Mouse (Mus musculus) intestine, postnatal 0 days (tissue): ENCODE results near the gene Rimbp2. TPM values are rescaled to one million over a fixed set of nuclear protein-coding genes. Genes with fewer than 3 reads are reported as not detected.

Source experiments
- ATAC-seq: fragments of 200-750 bp; cut with Nextera tagmentation; 2 replicates; pipeline ENCODE4 v1.8.0; 2017; ENCODE audit warnings: mild to moderate bottlenecking, moderate TSS enrichment, moderate library complexity
- H3K27ac ChIP-seq: fragments of 300-500 bp; sonication (generic); 2 replicates; pipeline ENCODE4 v1.5.1; 2014; ENCODE audit warnings: mild to moderate bottlenecking, low read depth, low read length, moderate library complexity
- H3K27me3 ChIP-seq: fragments of 300-500 bp; sonication (generic); replicated peaks from 2 replicates; pipeline ENCODE4 v1.6.1; 2014; ENCODE audit warnings: low read length, mixed read lengths; ENCODE audit not compliant: control insufficient read depth, insufficient read depth
- H3K36me3 ChIP-seq: fragments of 300-500 bp; sonication (generic); 2 replicates; pipeline ENCODE4 v1.6.1; 2014; ENCODE audit warnings: mild to moderate bottlenecking, moderate library complexity; ENCODE audit not compliant: control insufficient read depth, insufficient read depth
- H3K4me1 ChIP-seq: fragments of 300-500 bp; sonication (generic); replicated peaks from 2 replicates; pipeline ENCODE4 v1.6.1; 2014; ENCODE audit warnings: antibody characterized with exemption, low read length, mixed read lengths; ENCODE audit not compliant: control insufficient read depth, insufficient read depth
- H3K4me2 ChIP-seq: fragments of 300-500 bp; sonication (generic); replicated peaks from 2 replicates; pipeline ENCODE4 v1.6.1; 2014; ENCODE audit warnings: low read depth, mild to moderate bottlenecking, moderate library complexity
- H3K4me3 ChIP-seq: fragments of 300-500 bp; sonication (generic); 2 replicates; pipeline ENCODE4 v1.5.1; 2014; ENCODE audit warnings: low read depth, low read length
- H3K9ac ChIP-seq: fragments of 300-500 bp; sonication (generic); 2 replicates; pipeline ENCODE4 v1.6.1; 2014; ENCODE audit warnings: mild to moderate bottlenecking, low read depth, low read length
- H3K9me3 ChIP-seq: fragments of 300-500 bp; sonication (generic); 2 replicates; pipeline ENCODE4 v1.6.1; 2016; ENCODE audit warnings: mixed run types; ENCODE audit not compliant: control insufficient read depth
- CTCF ChIP-seq: sonication (generic); IDR thresholded peaks from 2 replicates; pipeline ENCODE4 v1.5.1; 2016; ENCODE audit warnings: low read depth, mild to moderate bottlenecking, control low read depth, antibody characterized with exemption, moderate library complexity
- WGBS: fragments of 180-500 bp; shearing (Covaris S2); extraction: QIAGEN DNeasy Blood & Tissue Kit; methylation state at CpG from one replicate; pipeline ENCODE4 v1.1.7; 2014; 5-methylcytosine and 5-hydroxymethylcytosine counted together
- polyA plus RNA-seq: library from polyadenylated mRNA; unstranded; fragments of >200 nt; fragmentation: Nextera tagmentation; extraction: Ambion mirVana; gene quantifications from 2 replicates; pipeline ENCODE4 v1.2.1, GENCODE M21; 2015

Rimbp2 gene
- polyA plus RNA-seq, 1 experiment from 2014 or later: 0.13 TPM

- H3K27ac ChIP-seq: no peak overlapping the region
- H3K9ac ChIP-seq: no peak overlapping the region
- TF ChIP-seq CTCF: peak; percentile 67
- no peaks in the 10 kb centered on the region for H3K4me1 ChIP-seq
- no peak overlapping the region for H3K4me3 ChIP-seq
- H3K9me3 ChIP-seq: no peaks in the 10 kb centered on the region
- no peaks in the 10 kb centered on the region for H3K36me3 ChIP-seq
- no peaks in the 10 kb centered on the region for H3K27me3 ChIP-seq
- ATAC-seq: no peak
- H3K4me2 ChIP-seq: no peak overlapping the region
- 70% methylated on average over 5 of the region's 5 CpGs for WGBS
These were observed 6.2 kb downstream of the Rimbp2 start for GRCm38 (mm10) chr5:128947093-128947492.

GRCm38 (mm10) chr5:128940436-128940835 lies 12.8 kb downstream of the Rimbp2 start:
- H3K9me3 ChIP-seq: no peaks in the 10 kb centered on the region
- TF ChIP-seq CTCF: no peak
- ATAC-seq: no peak
- no peak overlapping the region for H3K9ac ChIP-seq
- no peaks in the 10 kb centered on the region for H3K36me3 ChIP-seq
- WGBS: 76% methylated on average over 10 of the region's 10 CpGs
- no peak overlapping the region for H3K27ac ChIP-seq
- no peak overlapping the region for H3K4me2 ChIP-seq
- no peaks in the 10 kb centered on the region for H3K4me1 ChIP-seq
- H3K4me3 ChIP-seq: no peak overlapping the region
- no peaks in the 10 kb centered on the region for H3K27me3 ChIP-seq

- H3K9ac ChIP-seq: no peak overlapping the region
- no peak for ATAC-seq
- H3K4me2 ChIP-seq: no peak overlapping the region
- no peak overlapping the region for H3K27ac ChIP-seq
- no peaks in the 10 kb centered on the region for H3K4me1 ChIP-seq
- H3K4me3 ChIP-seq: no peak overlapping the region
- H3K36me3 ChIP-seq: no peaks in the 10 kb centered on the region
- TF ChIP-seq CTCF: no peak
- H3K9me3 ChIP-seq: no peaks in the 10 kb centered on the region
- WGBS: 60% methylated on average over 6 of the region's 6 CpGs
- H3K27me3 ChIP-seq: no peaks in the 10 kb centered on the region
These were observed 17.9 kb downstream of the Rimbp2 start for GRCm38 (mm10) chr5:128935359-128935899.

- Histone ChIP-seq H3K4me3 (no peak overlapping the region), H3K27ac (no peak overlapping the region), H3K4me1 (no peaks in the 10 kb centered on the region), H3K36me3 (no peaks in the 10 kb centered on the region), H3K27me3 (no peaks in the 10 kb centered on the region), H3K9ac (no peak overlapping the region), H3K9me3 (no peaks in the 10 kb centered on the region), H3K4me2 (no peak overlapping the region)
- 67% methylated on average over 5 of the region's 5 CpGs for WGBS
- TF ChIP-seq CTCF: no peak
- ATAC-seq: no peak
These were observed 20.5 kb downstream of the Rimbp2 start for GRCm38 (mm10) chr5:128932776-128933175.

GRCm38 (mm10) chr5:128925073-128925472 lies 28.2 kb downstream of the Rimbp2 start:
- ATAC-seq: no peak
- H3K4me1 ChIP-seq: no peaks in the 10 kb centered on the region
- 86% methylated on average over 4 of the region's 4 CpGs for WGBS
- H3K9me3 ChIP-seq: no peaks in the 10 kb centered on the region
- no peak overlapping the region for H3K4me3 ChIP-seq
- no peak overlapping the region for H3K27ac ChIP-seq
- no peak overlapping the region for H3K9ac ChIP-seq
- no peak overlapping the region for H3K4me2 ChIP-seq
- no peaks in the 10 kb centered on the region for H3K36me3 ChIP-seq
- no peak for TF ChIP-seq CTCF
- no peaks in the 10 kb centered on the region for H3K27me3 ChIP-seq

- no peak overlapping the region for H3K4me3 ChIP-seq
- no peaks in the 10 kb centered on the region for H3K4me1 ChIP-seq
- H3K9me3 ChIP-seq: no peaks in the 10 kb centered on the region
- no peak overlapping the region for H3K27ac ChIP-seq
- no peak overlapping the region for H3K9ac ChIP-seq
- no peaks in the 10 kb centered on the region for H3K27me3 ChIP-seq
- WGBS: 45% methylated on average over 5 of the region's 5 CpGs
- ATAC-seq: no peak
- no peaks in the 10 kb centered on the region for H3K36me3 ChIP-seq
- no peak for TF ChIP-seq CTCF
- no peak overlapping the region for H3K4me2 ChIP-seq
These were observed 33.2 kb downstream of the Rimbp2 start for GRCm38 (mm10) chr5:128920112-128920511.
